Mouse (Mus musculus): ENCODE results near the gene Mapkap1. TPM values are rescaled to one million over a fixed set of nuclear protein-coding genes. Genes with fewer than 3 reads are reported as not detected.
A peak's percentile ranks its signal among the peaks of the same experiment; 100 is the strongest.
"Not testable (repeated sequence)": the region's sequence is repeated elsewhere in the genome, so short reads cannot be mapped to it uniquely, and the experiment has no call there.

Mapkap1 gene
- polyA plus RNA-seq, 1 experiment from 2014 or later = 103 TPM

DNA sequence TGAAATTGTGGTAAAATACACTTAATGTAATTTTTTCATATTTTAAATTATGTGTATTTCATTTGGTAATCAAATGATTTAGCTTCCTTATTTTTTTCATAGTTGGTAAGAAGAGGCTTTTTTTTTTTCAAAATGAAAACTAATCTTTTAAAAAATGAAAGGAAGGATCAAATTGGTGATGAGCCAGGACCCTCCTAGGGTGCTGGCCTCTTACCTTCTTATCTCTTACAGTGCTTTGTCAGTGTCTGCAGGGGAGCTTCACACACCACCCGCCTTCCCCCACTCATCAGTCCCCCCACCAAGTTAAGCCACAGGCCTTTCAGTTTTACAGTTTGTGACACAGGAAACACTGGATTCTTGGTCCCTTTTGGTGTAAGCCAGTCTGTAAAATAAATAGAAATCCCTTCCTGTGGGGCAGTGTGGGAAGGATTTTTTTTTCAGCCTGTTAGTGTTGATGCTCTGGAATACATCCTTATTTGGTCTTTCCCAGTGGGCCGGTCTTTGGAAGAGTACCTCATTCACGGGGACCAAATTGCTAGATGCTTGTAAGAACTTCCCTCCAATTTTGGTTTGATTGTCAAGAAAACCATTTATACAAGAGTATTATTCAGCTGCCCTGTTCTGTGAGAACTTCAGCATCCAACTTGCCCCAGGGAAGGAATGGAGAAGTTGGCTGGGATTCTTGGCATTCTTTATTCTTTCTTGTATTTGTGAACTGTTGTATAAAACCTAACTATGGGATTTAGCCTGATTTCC is 97.6 kb downstream of the Mapkap1 start:
- no peaks in the 10 kb centered on the region for H3K4me1 ChIP-seq (ENCODE audit: control insufficient read depth, insufficient read depth, low read length)
- no peaks in the 10 kb centered on the region for H3K9me3 ChIP-seq (replicated peaks; ENCODE audit: control insufficient read depth, low read length)
- H3K9ac ChIP-seq (replicated peaks; ENCODE audit: low read length) = no peak overlapping the region
- no peak overlapping the region for H3K4me3 ChIP-seq (ENCODE audit: low read depth, low read length)
- DNase-seq (ENCODE audit: low spot score) = peak; percentile 12
- no peak overlapping the region for H3K27ac ChIP-seq (replicated peaks; ENCODE audit: low read depth, low read length)
- WGBS = 28% methylated on average over 3 of the region's 3 CpGs
- no peaks in the 10 kb centered on the region for H3K36me3 ChIP-seq (replicated peaks; ENCODE audit: control insufficient read depth, insufficient read depth, low read depth, low read length)
- no peaks in the 10 kb centered on the region for H3K27me3 ChIP-seq (ENCODE audit: control insufficient read depth, insufficient read depth, low read length)
- ATAC-seq (replicated peaks; ENCODE audit: insufficient number of reproducible peaks, low FRiP score, low TSS enrichment, low read depth) = no peak
- H3K4me2 ChIP-seq (ENCODE audit: low read depth, low read length) = no peak overlapping the region

DNA sequence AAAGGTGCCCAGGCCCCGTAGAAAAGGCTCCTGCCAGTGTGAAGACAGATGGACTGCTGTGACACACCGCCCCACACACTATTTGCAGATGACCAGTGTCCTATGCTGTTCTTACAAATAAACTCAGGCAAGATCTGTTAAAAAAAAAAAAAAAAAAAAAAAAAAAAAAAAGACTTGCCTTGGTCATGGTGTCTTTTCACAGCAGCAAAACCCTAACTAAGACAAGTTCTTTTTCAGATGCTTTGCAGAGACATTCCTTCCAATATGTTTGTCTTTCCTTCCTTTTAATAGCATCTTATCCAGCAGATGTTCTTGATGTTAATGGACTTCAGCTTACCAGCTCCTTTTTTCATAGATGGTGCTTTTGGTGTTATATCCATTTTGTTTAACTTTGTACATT is 99.6 kb downstream of the Mapkap1 start:
- not testable (repeated sequence) for H3K27me3 ChIP-seq (ENCODE audit: control insufficient read depth, insufficient read depth, low read length); H3K9ac ChIP-seq (replicated peaks; ENCODE audit: low read length); H3K4me3 ChIP-seq (ENCODE audit: low read depth, low read length); ATAC-seq (replicated peaks; ENCODE audit: insufficient number of reproducible peaks, low FRiP score, low TSS enrichment, low read depth); DNase-seq (ENCODE audit: low spot score); H3K4me1 ChIP-seq (ENCODE audit: control insufficient read depth, insufficient read depth, low read length); H3K4me2 ChIP-seq (ENCODE audit: low read depth, low read length); H3K36me3 ChIP-seq (replicated peaks; ENCODE audit: control insufficient read depth, insufficient read depth, low read depth, low read length); H3K27ac ChIP-seq (replicated peaks; ENCODE audit: low read depth, low read length); H3K9me3 ChIP-seq (replicated peaks; ENCODE audit: control insufficient read depth, low read length)
- WGBS = 89% methylated on average over 2 of the region's 2 CpGs

DNA sequence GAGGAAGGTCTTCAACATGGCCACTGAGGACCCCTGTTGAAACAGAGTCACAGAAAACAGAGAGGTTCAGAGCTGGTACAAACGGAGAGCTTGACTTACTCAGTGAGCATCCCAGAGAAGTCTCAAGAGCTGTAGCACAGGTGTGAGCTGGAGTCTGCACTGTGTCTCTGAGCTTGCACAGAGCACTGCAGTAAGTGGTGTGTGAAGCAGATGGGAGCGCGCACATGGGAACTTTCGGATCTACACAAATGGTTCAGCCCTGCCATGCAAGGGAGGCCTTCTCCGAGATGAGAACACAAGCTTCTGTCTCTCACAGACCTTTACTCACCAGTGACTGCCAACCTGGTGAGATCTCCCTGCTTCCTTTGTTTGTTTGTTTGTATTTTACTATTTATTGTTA is 103.3 kb downstream of the Mapkap1 start:
- no peaks in the 10 kb centered on the region for H3K9me3 ChIP-seq (replicated peaks; ENCODE audit: control insufficient read depth, low read length)

DNA sequence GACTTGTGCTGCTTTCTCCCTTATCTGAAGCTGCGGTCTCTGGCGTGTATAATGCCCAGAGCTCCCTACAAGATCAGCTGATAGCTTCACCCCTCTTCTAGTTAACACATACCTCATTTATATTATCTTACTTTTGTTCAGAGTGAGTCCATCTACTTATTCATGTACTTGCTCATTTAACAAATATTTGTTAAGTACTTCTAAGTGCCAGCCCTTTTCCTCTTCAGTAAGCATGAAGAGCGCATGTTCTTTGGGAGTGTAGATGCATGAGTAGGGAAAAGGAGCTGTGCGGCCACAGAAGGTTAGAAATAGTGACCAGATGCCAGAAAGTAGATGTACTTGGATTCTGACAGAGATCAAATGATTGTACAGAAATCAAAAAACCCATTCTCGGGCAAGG is 108.7 kb downstream of the Mapkap1 start:
- Histone ChIP-seq H3K4me3 (ENCODE audit: low read depth, low read length) (no peak overlapping the region), H3K9me3 (replicated peaks; ENCODE audit: control insufficient read depth, low read length) (no peaks in the 10 kb centered on the region), H3K4me1 (ENCODE audit: control insufficient read depth, insufficient read depth, low read length) (no peaks in the 10 kb centered on the region), H3K36me3 (replicated peaks; ENCODE audit: control insufficient read depth, insufficient read depth, low read depth, low read length) (no peaks in the 10 kb centered on the region), H3K27me3 (ENCODE audit: control insufficient read depth, insufficient read depth, low read length) (no peaks in the 10 kb centered on the region), H3K27ac (replicated peaks; ENCODE audit: low read depth, low read length) (no peak overlapping the region), H3K4me2 (ENCODE audit: low read depth, low read length) (no peak overlapping the region), H3K9ac (replicated peaks; ENCODE audit: low read length) (no peak overlapping the region)
- no peak for DNase-seq (ENCODE audit: low spot score)
- ATAC-seq (replicated peaks; ENCODE audit: insufficient number of reproducible peaks, low FRiP score, low TSS enrichment, low read depth) = no peak
- 86% methylated on average over 5 of the region's 5 CpGs for WGBS

More for the DNA sequence above, 103.3 kb downstream of the Mapkap1 start:
- no peaks in the 10 kb centered on the region for H3K4me1 ChIP-seq (ENCODE audit: control insufficient read depth, insufficient read depth, low read length)
- no peak overlapping the region for H3K9ac ChIP-seq (replicated peaks; ENCODE audit: low read length)
- H3K36me3 ChIP-seq (replicated peaks; ENCODE audit: control insufficient read depth, insufficient read depth, low read depth, low read length) = no peaks in the 10 kb centered on the region
- H3K27me3 ChIP-seq (ENCODE audit: control insufficient read depth, insufficient read depth, low read length) = no peaks in the 10 kb centered on the region
- DNase-seq (ENCODE audit: low spot score) (no peak), ATAC-seq (replicated peaks; ENCODE audit: insufficient number of reproducible peaks, low FRiP score, low TSS enrichment, low read depth) (no peak)
- no peak overlapping the region for H3K4me3 ChIP-seq (ENCODE audit: low read depth, low read length)
- H3K4me2 ChIP-seq (ENCODE audit: low read depth, low read length) = no peak overlapping the region
- 93% methylated on average over 5 of the region's 5 CpGs for WGBS
- no peak overlapping the region for H3K27ac ChIP-seq (replicated peaks; ENCODE audit: low read depth, low read length)

DNA sequence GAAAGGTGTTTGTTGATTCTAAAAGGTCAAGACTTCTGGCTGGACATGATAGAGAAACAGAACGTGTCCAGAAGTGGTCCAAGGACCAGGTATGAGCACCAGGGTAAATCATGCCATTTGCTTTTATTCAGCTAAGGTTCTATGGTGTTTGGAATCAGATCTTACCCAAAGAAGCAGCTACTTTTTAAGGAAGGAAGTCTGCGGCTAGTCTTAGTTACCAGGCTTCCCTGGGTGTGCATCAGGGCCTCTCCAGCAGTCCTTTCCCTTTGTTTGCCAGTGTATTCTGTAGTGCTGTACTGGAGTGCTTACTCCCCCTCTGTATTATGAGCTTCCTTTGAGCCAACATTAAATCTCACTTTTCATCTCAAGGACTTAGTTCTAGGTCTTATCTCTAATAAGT is 111.5 kb downstream of the Mapkap1 start:
- H3K9me3 ChIP-seq (replicated peaks; ENCODE audit: control insufficient read depth, low read length) = no peaks in the 10 kb centered on the region
- WGBS = 81% methylated on average over 2 of the region's 2 CpGs
- H3K9ac ChIP-seq (replicated peaks; ENCODE audit: low read length) = no peak overlapping the region
- no peaks in the 10 kb centered on the region for H3K36me3 ChIP-seq (replicated peaks; ENCODE audit: control insufficient read depth, insufficient read depth, low read depth, low read length)
- H3K27ac ChIP-seq (replicated peaks; ENCODE audit: low read depth, low read length) = no peak overlapping the region
- H3K4me1 ChIP-seq (ENCODE audit: control insufficient read depth, insufficient read depth, low read length) = no peaks in the 10 kb centered on the region
- no peak for ATAC-seq (replicated peaks; ENCODE audit: insufficient number of reproducible peaks, low FRiP score, low TSS enrichment, low read depth)
- no peak overlapping the region for H3K4me3 ChIP-seq (ENCODE audit: low read depth, low read length)
- H3K27me3 ChIP-seq (ENCODE audit: control insufficient read depth, insufficient read depth, low read length) = no peaks in the 10 kb centered on the region
- no peak overlapping the region for H3K4me2 ChIP-seq (ENCODE audit: low read depth, low read length)
- no peak for DNase-seq (ENCODE audit: low spot score)

DNA sequence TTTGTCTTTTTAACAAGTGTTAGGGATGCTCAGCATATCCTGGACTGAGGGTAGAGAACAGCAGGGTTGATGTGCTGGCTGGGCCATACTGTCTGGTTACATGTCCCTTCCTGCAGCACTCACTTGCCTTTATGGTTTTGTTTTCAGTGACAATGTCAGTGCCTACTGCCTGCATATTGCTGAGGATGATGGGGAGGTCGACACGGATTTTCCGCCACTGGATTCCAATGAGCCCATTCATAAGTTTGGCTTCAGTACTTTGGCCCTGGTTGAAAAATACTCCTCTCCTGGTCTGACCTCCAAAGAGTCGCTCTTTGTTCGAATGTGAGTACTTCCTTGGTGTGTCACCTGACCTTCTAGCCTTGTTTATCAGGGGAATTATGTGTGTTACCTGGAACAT is 112.0 kb downstream of the Mapkap1 start:
- DNase-seq (ENCODE audit: low spot score) = no peak
- 86% methylated on average over 5 of the region's 5 CpGs for WGBS
- no peak overlapping the region for H3K9ac ChIP-seq (replicated peaks; ENCODE audit: low read length)
- H3K4me3 ChIP-seq (ENCODE audit: low read depth, low read length) = no peak overlapping the region
- no peaks in the 10 kb centered on the region for H3K27me3 ChIP-seq (ENCODE audit: control insufficient read depth, insufficient read depth, low read length)
- no peak for ATAC-seq (replicated peaks; ENCODE audit: insufficient number of reproducible peaks, low FRiP score, low TSS enrichment, low read depth)
- H3K9me3 ChIP-seq (replicated peaks; ENCODE audit: control insufficient read depth, low read length) = no peaks in the 10 kb centered on the region
- H3K36me3 ChIP-seq (replicated peaks; ENCODE audit: control insufficient read depth, insufficient read depth, low read depth, low read length) = no peaks in the 10 kb centered on the region
- H3K4me2 ChIP-seq (ENCODE audit: low read depth, low read length) = no peak overlapping the region
- H3K4me1 ChIP-seq (ENCODE audit: control insufficient read depth, insufficient read depth, low read length) = no peaks in the 10 kb centered on the region
- H3K27ac ChIP-seq (replicated peaks; ENCODE audit: low read depth, low read length) = no peak overlapping the region

DNA sequence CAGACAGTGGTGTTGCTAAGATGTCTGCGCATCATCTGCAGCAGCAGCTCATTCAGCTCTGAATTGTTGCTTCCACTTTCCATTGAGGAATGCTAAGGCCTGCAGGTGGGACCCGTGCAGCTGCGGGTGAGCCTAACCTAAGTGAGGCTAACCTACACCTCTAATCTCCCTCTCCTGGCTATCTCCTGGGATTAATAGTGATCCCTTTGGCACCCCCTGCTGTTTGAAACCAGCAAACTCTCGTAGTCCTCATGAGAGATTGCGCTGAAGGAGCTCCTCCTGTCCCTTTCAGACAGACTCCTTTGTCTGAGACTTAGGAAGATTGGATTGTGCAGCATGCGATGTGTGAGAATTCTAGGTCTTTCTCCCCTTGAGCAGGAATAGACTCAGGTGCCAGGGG is 113.0 kb downstream of the Mapkap1 start:
- no peaks in the 10 kb centered on the region for H3K9me3 ChIP-seq (replicated peaks; ENCODE audit: control insufficient read depth, low read length)
- DNase-seq (ENCODE audit: low spot score) (peak; percentile 68), ATAC-seq (replicated peaks; ENCODE audit: insufficient number of reproducible peaks, low FRiP score, low TSS enrichment, low read depth) (no peak)
- H3K36me3 ChIP-seq (replicated peaks; ENCODE audit: control insufficient read depth, insufficient read depth, low read depth, low read length) = no peaks in the 10 kb centered on the region
- 41% methylated on average over 6 of the region's 6 CpGs for WGBS
- H3K27me3 ChIP-seq (ENCODE audit: control insufficient read depth, insufficient read depth, low read length) = no peaks in the 10 kb centered on the region
- H3K4me2 ChIP-seq (ENCODE audit: low read depth, low read length) = no peak overlapping the region
- no peak overlapping the region for H3K4me3 ChIP-seq (ENCODE audit: low read depth, low read length)
- no peak overlapping the region for H3K9ac ChIP-seq (replicated peaks; ENCODE audit: low read length)
- no peaks in the 10 kb centered on the region for H3K4me1 ChIP-seq (ENCODE audit: control insufficient read depth, insufficient read depth, low read length)
- no peak overlapping the region for H3K27ac ChIP-seq (replicated peaks; ENCODE audit: low read depth, low read length)

DNA sequence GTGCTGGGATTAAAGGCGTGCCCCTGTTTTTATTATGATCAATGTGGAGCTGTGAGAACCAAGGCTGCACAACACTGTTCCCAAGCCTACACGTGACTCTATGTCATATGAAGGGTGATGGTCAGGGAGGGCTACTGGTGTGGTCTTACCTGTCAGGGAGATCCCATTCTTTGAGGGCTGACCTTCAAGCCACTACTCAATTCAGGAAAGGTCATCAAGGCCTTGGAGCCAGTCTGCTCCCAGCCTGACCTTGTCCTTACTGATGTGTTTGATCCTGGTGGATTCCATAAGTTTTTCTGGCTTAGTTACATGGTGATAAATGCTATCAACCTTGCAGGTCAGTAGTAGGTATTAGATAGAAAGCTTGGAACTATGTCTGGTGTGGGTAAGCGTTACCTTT is 114.8 kb downstream of the Mapkap1 start:
- no peak overlapping the region for H3K4me2 ChIP-seq (ENCODE audit: low read depth, low read length)
- no peaks in the 10 kb centered on the region for H3K36me3 ChIP-seq (replicated peaks; ENCODE audit: control insufficient read depth, insufficient read depth, low read depth, low read length)
- no peaks in the 10 kb centered on the region for H3K9me3 ChIP-seq (replicated peaks; ENCODE audit: control insufficient read depth, low read length)
- no peak overlapping the region for H3K27ac ChIP-seq (replicated peaks; ENCODE audit: low read depth, low read length)
- H3K4me1 ChIP-seq (ENCODE audit: control insufficient read depth, insufficient read depth, low read length) = no peaks in the 10 kb centered on the region
- 86% methylated on average over 3 of the region's 3 CpGs for WGBS
- H3K27me3 ChIP-seq (ENCODE audit: control insufficient read depth, insufficient read depth, low read length) = no peaks in the 10 kb centered on the region
- ATAC-seq (replicated peaks; ENCODE audit: insufficient number of reproducible peaks, low FRiP score, low TSS enrichment, low read depth) (no peak), DNase-seq (ENCODE audit: low spot score) (no peak)
- no peak overlapping the region for H3K9ac ChIP-seq (replicated peaks; ENCODE audit: low read length)
- no peak overlapping the region for H3K4me3 ChIP-seq (ENCODE audit: low read depth, low read length)
